Mouse (Mus musculus): ENCODE results near the gene Myh10. TPM values are rescaled to one million over a fixed set of nuclear protein-coding genes. Genes with fewer than 3 reads are reported as not detected.

Gene Myh10
- polyA plus RNA-seq, 1 experiment from 2014 or later: 219 TPM

GRCm38 (mm10) chr11:68748121-68748520, 56.8 kb downstream of the Myh10 start:
- WGBS: 74% methylated on average over 5 of the region's 5 CpGs
- Histone ChIP-seq H3K27ac (ENCODE audit: poor library complexity, severe bottlenecking) (no peak overlapping the region), H3K4me1 (replicated peaks) (peaks cover 8% of the 10 kb centered on the region), H3K9me3 (replicated peaks) (no peaks in the 10 kb centered on the region), H3K27me3 (replicated peaks) (no peaks in the 10 kb centered on the region), H3K4me3 (no peak overlapping the region), H3K9ac (no peak overlapping the region), H3K4me2 (no peak overlapping the region), H3K36me3 (peaks cover 62% of the 10 kb centered on the region)
- ATAC-seq (ENCODE audit: insufficient number of reproducible peaks, low FRiP score): no peak

GRCm38 (mm10) chr11:68750206-68750605, 58.8 kb downstream of the Myh10 start:
- Histone ChIP-seq H3K4me1 (replicated peaks) (peaks cover 13% of the 10 kb centered on the region), H3K36me3 (peaks cover 70% of the 10 kb centered on the region), H3K27me3 (replicated peaks) (no peaks in the 10 kb centered on the region), H3K9me3 (replicated peaks) (no peaks in the 10 kb centered on the region), H3K27ac (ENCODE audit: poor library complexity, severe bottlenecking) (no peak overlapping the region), H3K4me3 (no peak overlapping the region), H3K4me2 (no peak overlapping the region), H3K9ac (no peak overlapping the region)
- WGBS: 78% methylated on average over 2 of the region's 2 CpGs
- ATAC-seq (ENCODE audit: insufficient number of reproducible peaks, low FRiP score): no peak

DNA sequence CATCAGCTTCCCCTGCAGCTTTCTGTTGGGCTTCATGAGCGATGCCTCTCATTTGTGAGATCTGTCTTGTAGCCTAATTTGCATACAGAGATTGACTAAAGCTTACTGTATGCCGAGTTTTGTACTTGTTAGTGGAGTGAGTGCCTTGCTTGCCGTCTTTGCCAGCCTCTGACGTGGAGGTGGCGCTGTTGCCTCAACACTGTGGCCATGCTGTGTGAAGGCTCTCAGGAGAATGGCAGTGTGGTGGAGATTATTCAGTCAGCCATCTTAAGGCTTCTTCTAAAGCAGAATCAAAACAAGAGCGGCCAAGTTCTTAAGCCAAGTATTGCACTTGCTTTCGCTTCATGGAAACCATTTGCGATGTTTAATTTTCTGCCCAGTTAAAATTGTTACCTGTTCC, 59.6 kb downstream of the Myh10 start:
- Histone ChIP-seq H3K27me3 (replicated peaks) (no peaks in the 10 kb centered on the region), H3K9ac (no peak overlapping the region), H3K4me1 (replicated peaks) (peaks cover 13% of the 10 kb centered on the region), H3K9me3 (replicated peaks) (no peaks in the 10 kb centered on the region), H3K36me3 (peaks cover 63% of the 10 kb centered on the region), H3K4me3 (no peak overlapping the region), H3K27ac (ENCODE audit: poor library complexity, severe bottlenecking) (no peak overlapping the region), H3K4me2 (no peak overlapping the region)
- 79% methylated on average over 8 of the region's 8 CpGs for WGBS
- no peak for ATAC-seq (ENCODE audit: insufficient number of reproducible peaks, low FRiP score)

- peaks cover 52% of the 10 kb centered on the region for H3K36me3 ChIP-seq
- no peak overlapping the region for H3K27ac ChIP-seq (ENCODE audit: poor library complexity, severe bottlenecking)
- no peak overlapping the region for H3K4me2 ChIP-seq
- no peak overlapping the region for H3K9ac ChIP-seq
- 82% methylated on average over 7 of the region's 7 CpGs for WGBS
- no peaks in the 10 kb centered on the region for H3K27me3 ChIP-seq (replicated peaks)
- ATAC-seq (ENCODE audit: insufficient number of reproducible peaks, low FRiP score): no peak
- peaks cover 21% of the 10 kb centered on the region for H3K4me1 ChIP-seq (replicated peaks)
- no peak overlapping the region for H3K4me3 ChIP-seq
- no peaks in the 10 kb centered on the region for H3K9me3 ChIP-seq (replicated peaks)
Observed at GRCm38 (mm10) chr11:68754283-68754682, 62.9 kb downstream of the Myh10 start.

DNA sequence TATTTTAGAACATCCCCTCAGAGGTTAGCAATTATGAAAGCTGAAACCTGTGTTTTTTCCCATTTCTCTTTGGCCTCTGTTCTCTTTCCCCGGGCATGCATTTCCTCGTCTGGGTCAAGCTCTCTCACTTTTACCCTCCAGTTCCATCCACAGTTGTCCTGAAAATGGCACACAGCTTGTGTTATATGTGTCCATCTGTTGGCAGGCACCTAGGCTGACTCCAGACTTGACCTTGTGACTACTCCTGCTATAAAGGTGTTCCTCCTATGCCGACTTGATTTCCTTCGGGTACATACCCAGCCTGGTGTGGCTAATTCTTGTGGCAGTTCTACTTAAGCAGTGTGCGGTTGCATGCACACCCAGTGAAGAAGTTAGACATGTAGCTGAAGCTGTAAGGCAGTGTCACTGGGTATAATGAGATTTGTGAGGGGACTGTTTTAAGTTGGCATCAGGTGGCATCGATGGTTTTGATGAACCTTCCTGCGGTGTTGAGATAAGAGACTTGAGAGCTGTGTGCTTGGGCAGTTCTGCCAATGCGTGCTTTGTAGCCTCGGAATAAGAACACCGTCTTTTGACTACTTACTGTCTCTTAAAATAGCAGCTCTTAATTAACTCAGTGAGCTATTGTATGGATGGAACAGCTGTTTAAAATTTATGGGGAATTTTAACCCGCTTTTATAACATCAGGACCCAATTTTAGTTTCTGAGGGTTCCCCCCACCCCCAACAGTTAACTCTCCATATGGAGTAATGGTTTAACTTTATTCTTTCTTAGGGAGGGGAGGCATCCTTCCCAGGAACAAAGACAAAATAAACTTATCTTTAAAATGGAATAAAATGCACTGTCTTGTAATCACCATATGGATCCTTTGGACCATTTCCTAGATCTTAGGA, 65.3 kb downstream of the Myh10 start:
- Histone ChIP-seq H3K9ac (no peak overlapping the region), H3K4me3 (no peak overlapping the region), H3K9me3 (replicated peaks) (no peaks in the 10 kb centered on the region), H3K36me3 (peaks cover 64% of the 10 kb centered on the region), H3K4me1 (replicated peaks) (peaks cover 17% of the 10 kb centered on the region; the same call in 1 of the 2 replicates), H3K27ac (ENCODE audit: poor library complexity, severe bottlenecking) (no peak overlapping the region), H3K27me3 (replicated peaks) (no peaks in the 10 kb centered on the region), H3K4me2 (no peak overlapping the region)
- WGBS: 81% methylated on average over 11 of the region's 11 CpGs
- no peak for ATAC-seq (ENCODE audit: insufficient number of reproducible peaks, low FRiP score)

- Histone ChIP-seq H3K27ac (ENCODE audit: poor library complexity, severe bottlenecking) (no peak overlapping the region), H3K9ac (no peak overlapping the region), H3K4me2 (no peak overlapping the region), H3K4me1 (replicated peaks) (peaks cover 16% of the 10 kb centered on the region; the same call in 1 of the 2 replicates), H3K4me3 (no peak overlapping the region), H3K27me3 (replicated peaks) (no peaks in the 10 kb centered on the region), H3K36me3 (peaks cover 67% of the 10 kb centered on the region), H3K9me3 (replicated peaks) (no peaks in the 10 kb centered on the region)
- no peak for ATAC-seq (ENCODE audit: insufficient number of reproducible peaks, low FRiP score)
- 88% methylated on average over 3 of the region's 3 CpGs for WGBS
Observed at GRCm38 (mm10) chr11:68759691-68760090, 68.3 kb downstream of the Myh10 start.

- ATAC-seq (ENCODE audit: insufficient number of reproducible peaks, low FRiP score): no peak
- no peaks in the 10 kb centered on the region for H3K27me3 ChIP-seq (replicated peaks)
- H3K9me3 ChIP-seq (replicated peaks): no peaks in the 10 kb centered on the region
- peaks cover 77% of the 10 kb centered on the region for H3K36me3 ChIP-seq
- no peak overlapping the region for H3K4me2 ChIP-seq
- H3K4me3 ChIP-seq: no peak overlapping the region
- H3K4me1 ChIP-seq (replicated peaks): peaks cover 14% of the 10 kb centered on the region; the same call in 1 of the 2 replicates
- H3K27ac ChIP-seq (ENCODE audit: poor library complexity, severe bottlenecking): no peak overlapping the region
- no peak overlapping the region for H3K9ac ChIP-seq
- WGBS: 84% methylated on average over 4 of the region's 4 CpGs
Observed at GRCm38 (mm10) chr11:68761155-68761554, 69.8 kb downstream of the Myh10 start.

GRCm38 (mm10) chr11:68761664-68762063, 70.3 kb downstream of the Myh10 start:
- no peak overlapping the region for H3K27ac ChIP-seq (ENCODE audit: poor library complexity, severe bottlenecking)
- peaks cover 79% of the 10 kb centered on the region for H3K36me3 ChIP-seq
- H3K4me3 ChIP-seq: no peak overlapping the region
- H3K4me2 ChIP-seq: no peak overlapping the region
- no peaks in the 10 kb centered on the region for H3K27me3 ChIP-seq (replicated peaks)
- no peaks in the 10 kb centered on the region for H3K9me3 ChIP-seq (replicated peaks)
- peaks cover 12% of the 10 kb centered on the region; the same call in 1 of the 2 replicates for H3K4me1 ChIP-seq (replicated peaks)
- ATAC-seq (ENCODE audit: insufficient number of reproducible peaks, low FRiP score): no peak
- no peak overlapping the region for H3K9ac ChIP-seq
- WGBS: 33% methylated on average over 6 of the region's 6 CpGs

DNA sequence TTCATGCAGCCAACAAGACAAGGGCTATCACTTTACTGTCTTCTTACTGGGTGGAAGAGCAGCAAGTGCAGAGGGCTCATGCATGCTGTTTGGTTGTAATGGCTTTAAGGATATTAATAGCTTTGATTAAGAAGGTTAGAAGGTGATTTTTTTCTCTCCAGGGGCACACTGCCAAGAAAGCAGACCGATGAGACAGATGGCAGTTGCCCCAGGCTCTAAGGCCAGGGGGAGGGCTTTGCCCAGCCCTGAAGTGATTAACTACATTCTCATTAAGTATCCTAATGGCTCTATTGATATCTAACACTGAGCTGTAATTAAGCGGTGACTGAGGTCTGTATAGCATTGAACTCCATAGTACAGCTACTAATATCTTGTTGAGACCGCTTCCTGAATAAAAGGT, 73.3 kb downstream of the Myh10 start:
- no peak for ATAC-seq (ENCODE audit: insufficient number of reproducible peaks, low FRiP score)
- H3K9ac ChIP-seq: no peak overlapping the region
- WGBS: 72% methylated on average over 3 of the region's 3 CpGs

GRCm38 (mm10) chr11:68767762-68768542, 76.6 kb downstream of the Myh10 start:
- 90% methylated on average over 10 of the region's 10 CpGs for whole genome bisulfite sequencing
- ATAC-seq (ENCODE audit: insufficient number of reproducible peaks, low FRiP score): no peak

More for the DNA sequence above, 73.3 kb downstream of the Myh10 start:
- Histone ChIP-seq H3K4me1 (replicated peaks) (peaks cover 7% of the 10 kb centered on the region; the same call in 1 of the 2 replicates), H3K4me3 (no peak overlapping the region), H3K27me3 (replicated peaks) (no peaks in the 10 kb centered on the region), H3K36me3 (peaks cover 93% of the 10 kb centered on the region), H3K9me3 (replicated peaks) (no peaks in the 10 kb centered on the region), H3K4me2 (no peak overlapping the region), H3K27ac (ENCODE audit: poor library complexity, severe bottlenecking) (no peak overlapping the region)

More at GRCm38 (mm10) chr11:68767762-68768542, 76.6 kb downstream of the Myh10 start:
- H3K36me3 ChIP-seq: peaks cover 99% of the 10 kb centered on the region
- no peaks in the 10 kb centered on the region for H3K27me3 ChIP-seq (replicated peaks)
- H3K4me1 ChIP-seq (replicated peaks): no peaks in the 10 kb centered on the region
- no peak overlapping the region for H3K27ac ChIP-seq (ENCODE audit: poor library complexity, severe bottlenecking)
- no peak overlapping the region for H3K4me2 ChIP-seq
- no peak overlapping the region for H3K4me3 ChIP-seq
- H3K9ac ChIP-seq: no peak overlapping the region
- no peaks in the 10 kb centered on the region for H3K9me3 ChIP-seq (replicated peaks)

Measured in heart, embryonic 12.5 days (tissue).